Comparison of ENCODE assay signal across 7 mouse cellular contexts in genomic region chr1:84838621-84839151, GRCm38 (mm10). TPM values are rescaled to one million over a fixed set of nuclear protein-coding genes. Genes with fewer than 3 reads are reported as not detected.
DNase-seq lines count a peak whose midpoint lies in the region; ATAC-seq and TF ChIP-seq lines count a peak whose summit lies in the region.

No protein-coding gene starts in this region.

- H3K36me3 ChIP-seq in heart, adult 2 months (ENCODE audit: control insufficient read depth, insufficient read depth, low read length), result peaks cover 4% of the 10 kb centered on the region; the same call in 1 of the 2 replicates
- H3K36me3 ChIP-seq in limb, embryonic 15.5 days, result peaks cover under 1% of the 10 kb centered on the region; the same call in 1 of the 2 replicates
- H3K36me3 ChIP-seq in midbrain, postnatal 0 days (ENCODE audit: insufficient read depth, low read length), result no peaks in the 10 kb centered on the region

- no peak for TF ChIP-seq CTCF in heart, adult 2 months (IDR thresholded peaks at IDR 0.05)
- no peak for TF ChIP-seq CTCF in midbrain, postnatal 0 days (IDR thresholded peaks at IDR 0.05)

- peak; percentile 35; the same call in 1 of the 2 replicates for ATAC-seq in limb, embryonic 15.5 days (ENCODE audit: insufficient number of reproducible peaks, low FRiP score, low TSS enrichment, low read depth)
- ATAC-seq in midbrain, postnatal 0 days (ENCODE audit: low FRiP score), result peak; percentile 72

- intact Hi-C loops in heart, adult 2 months (cut with DNase I), result loop anchor here (5.0 to 10.0 kb wide), 2 partner anchors 54 to 106 kb away; no protein-coding TSS in a partner anchor

- H3K4me1 ChIP-seq in heart, adult 2 months (ENCODE audit: control insufficient read depth, insufficient read depth, low read length), result no peaks in the 10 kb centered on the region; the same call in 1 of the 2 replicates
- H3K4me1 ChIP-seq in limb, embryonic 15.5 days, result peaks cover 7% of the 10 kb centered on the region; the same call in 1 of the 2 replicates
- no peaks in the 10 kb centered on the region for H3K4me1 ChIP-seq in midbrain, postnatal 0 days (ENCODE audit: insufficient read depth, low read length)

- H3K27ac ChIP-seq in heart, adult 2 months, result peak overlapping the region; percentile 89
- peak overlapping the region; percentile 98 for H3K27ac ChIP-seq in limb, embryonic 15.5 days
- peak overlapping the region; percentile 88 for H3K27ac ChIP-seq in midbrain, postnatal 0 days (ENCODE audit: low read depth, low read length)

- TF ChIP-seq POLR2A in heart, adult 2 months (IDR thresholded peaks at IDR 0.05; ENCODE audit: insufficient read depth, low read depth, low read length), result no peak

- no peaks in the 10 kb centered on the region for H3K9me3 ChIP-seq in limb, embryonic 15.5 days
- no peaks in the 10 kb centered on the region for H3K9me3 ChIP-seq in midbrain, postnatal 0 days (ENCODE audit: low read length)

- peak overlapping the region; percentile 97 for H3K4me3 ChIP-seq in heart, adult 2 months
- H3K4me3 ChIP-seq in limb, embryonic 15.5 days, result peak overlapping the region; percentile 94
- H3K4me3 ChIP-seq in midbrain, postnatal 0 days (ENCODE audit: low read depth, low read length), result peak overlapping the region; percentile 83

- no peaks in the 10 kb centered on the region for H3K27me3 ChIP-seq in heart, adult 2 months (ENCODE audit: control insufficient read depth, insufficient read depth, low read length)
- no peaks in the 10 kb centered on the region for H3K27me3 ChIP-seq in limb, embryonic 15.5 days
- H3K27me3 ChIP-seq in midbrain, postnatal 0 days (ENCODE audit: insufficient read depth, low read length), result no peaks in the 10 kb centered on the region

- H3K79me2 ChIP-seq in heart, adult 2 months (replicated peaks; ENCODE audit: control insufficient read depth, insufficient read depth, low read length), result peaks cover 4% of the 10 kb centered on the region

- peak; percentile 82 for DNase-seq in adrenal gland, adult 2 months
- peak; percentile 76 for DNase-seq in embryo, embryonic 9.5 days (ENCODE audit: extremely low spot score)
- DNase-seq in heart, adult 2 months, result peak; percentile 77 to 80
- DNase-seq in kidney, adult 8-10 months, result peak; percentile 58 to 61
- DNase-seq in midbrain, postnatal 0 days (ENCODE audit: low spot score), result peak; percentile 82
- peak; percentile 58 to 68 for DNase-seq in spleen, postnatal 10 days (ENCODE audit: low spot score in 2 of 2)

- peak overlapping the region; percentile 54 for H3K4me2 ChIP-seq in limb, embryonic 15.5 days
- H3K4me2 ChIP-seq in midbrain, postnatal 0 days (ENCODE audit: low read depth, low read length, poor library complexity, severe bottlenecking), result peak overlapping the region; percentile 76

- no peak for TF ChIP-seq EP300 in heart, adult 2 months (IDR thresholded peaks at IDR 0.05; ENCODE audit: insufficient read depth, low read depth, low read length)

- under 1% methylated on average over 40 of the region's 44 CpGs for WGBS in heart, adult 2 months
- under 1% methylated on average over 44 of the region's 44 CpGs for WGBS in limb, embryonic 15.5 days
- 2% methylated on average over 41 of the region's 44 CpGs for WGBS in midbrain, postnatal 0 days

- H3K9ac ChIP-seq in heart, adult 2 months (ENCODE audit: low read depth, low read length), result peak overlapping the region; percentile 100
- H3K9ac ChIP-seq in limb, embryonic 15.5 days, result peak overlapping the region; percentile 89
- H3K9ac ChIP-seq in midbrain, postnatal 0 days (replicated peaks; ENCODE audit: low read length, poor library complexity, severe bottlenecking), result peak overlapping the region; percentile 86

RNA-seq across cellular contexts. Expression of gene Fbxo36, which starts 1.0 kb away (rescaled TPM):
- 10 to 100 TPM; 13.9 to 16.7 TPM for total RNA-seq in adrenal gland, adult 2 months (2021)
- polyA plus RNA-seq in adrenal gland, adult 2 months (2012; rRNA removed), result 7.6 and 8.9 TPM in 2 replicates
- 1 to 10 TPM; 1.5 to 2.7 TPM for total RNA-seq in heart, adult 2 months (2021)
- 2.5 and 2.9 TPM in 2 replicates for polyA plus RNA-seq in heart, adult 2 months (2012; rRNA removed)
- polyA plus RNA-seq in limb, embryonic 15.5 days (2015; fragmentation: Nextera tagmentation; extraction: Ambion mirVana), result 9.8 and 12.0 TPM in 2 replicates
- total RNA-seq in midbrain, postnatal 0 days (2014; rRNA removed), result 1.3 and 2.6 TPM in 2 replicates
- polyA plus RNA-seq in midbrain, postnatal 0 days (2015; fragmentation: Nextera tagmentation; extraction: Ambion mirVana), result 6.7 and 7.4 TPM in 2 replicates

RNA-seq across cellular contexts. Expression of gene Trip12, which starts 1.6 kb away (rescaled TPM):
- 100 to 1,000 TPM; 193 to 259 TPM for total RNA-seq in adrenal gland, adult 2 months (2021)
- 5.1 and 5.2 TPM in 2 replicates for polyA plus RNA-seq in adrenal gland, adult 2 months (2012; rRNA removed)
- 100 to 1,000 TPM; 177 to 205 TPM for total RNA-seq in heart, adult 2 months (2021)
- polyA plus RNA-seq in heart, adult 2 months (2012; rRNA removed), result 26.9 and 59.0 TPM in 2 replicates
- 52.1 and 62.0 TPM in 2 replicates for polyA plus RNA-seq in limb, embryonic 15.5 days (2015; fragmentation: Nextera tagmentation; extraction: Ambion mirVana)
- 120 and 154 TPM in 2 replicates for total RNA-seq in midbrain, postnatal 0 days (2014; rRNA removed)
- polyA plus RNA-seq in midbrain, postnatal 0 days (2015; fragmentation: Nextera tagmentation; extraction: Ambion mirVana), result 23.8 and 37.1 TPM in 2 replicates

Comparison
In these comparisons a context has a peak if more than half of its experiments do, and no peak if none do; other contexts are left out.
1. Peak in every context shown above with its lines: DNase-seq, ATAC-seq, H3K4me3 ChIP-seq and H3K27ac ChIP-seq.